Mouse (Mus musculus) cerebellum, postnatal 4 days (tissue): ENCODE results near the gene Fcgr1.
"Not testable (repeated sequence)": the region's sequence is repeated elsewhere in the genome, so short reads cannot be mapped to it uniquely, and the experiment has no call there.

ENCODE experiments used
- DNase-seq, 2 experiments: peaks; one replicate each; pipeline ENCODE4 v3.0.0; 2022; ENCODE audit warnings: low spot score in 2 of 2, mixed read lengths in 1 of 2

Fcgr1 gene

GRCm38 (mm10) chr3:96249034-96249345, 44.8 kb downstream of the Fcgr1 start:
- no peak for DNase-seq

- no peak for DNase-seq
Observed at GRCm38 (mm10) chr3:96248141-96249033, 45.4 kb downstream of the Fcgr1 start.

GRCm38 (mm10) chr3:96247356-96248140, 46.2 kb downstream of the Fcgr1 start:
- DNase-seq: no peak

- DNase-seq: not testable (repeated sequence)
Observed at GRCm38 (mm10) chr3:96246427-96246856, 47.3 kb downstream of the Fcgr1 start, which contains the start of gene Hist2h3c1. Gene Hist2h3c1 (plus strand): TSS chr3:96246685.

DNA sequence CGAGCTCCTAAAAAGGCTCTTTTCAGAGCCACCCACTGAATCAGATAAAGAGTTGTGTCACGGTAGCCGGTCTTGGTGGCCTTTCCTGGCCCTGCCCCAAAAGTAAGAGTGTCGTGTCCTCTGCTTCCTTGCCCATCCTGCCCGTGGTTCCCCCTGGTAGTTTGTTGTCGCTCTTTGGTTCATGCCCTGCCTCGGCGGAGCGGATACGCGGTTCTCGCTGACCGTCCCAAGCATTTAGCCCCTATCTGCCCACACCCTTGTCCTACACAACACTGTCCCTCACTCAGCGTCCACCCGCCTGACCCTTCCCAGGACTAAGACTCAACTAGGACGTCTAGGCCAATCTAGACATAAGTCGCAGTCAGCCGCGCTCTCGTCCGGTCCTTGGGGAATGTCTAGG, 47.8 kb downstream of the Fcgr1 start:
- not testable (repeated sequence) for DNase-seq

- peak; percentile 54 to 77 for DNase-seq
Observed at GRCm38 (mm10) chr3:96245003-96245886, 48.5 kb downstream of the Fcgr1 start, which contains the start of gene Hist2h2aa1. Gene Hist2h2aa1 (plus strand): TSS chr3:96245497.

- no peak for DNase-seq
Observed at GRCm38 (mm10) chr3:96243921-96244572, 49.7 kb downstream of the Fcgr1 start.

- no peak for DNase-seq
Observed at GRCm38 (mm10) chr3:96240799-96241197, 53.0 kb downstream of the Fcgr1 start.

GRCm38 (mm10) chr3:96239949-96240798, 53.6 kb downstream of the Fcgr1 start, which contains the start of gene Hist2h2aa2:
Gene Hist2h2aa2 (minus strand): TSS chr3:96240276.
- DNase-seq: peak; percentile 83 to 93

GRCm38 (mm10) chr3:96238954-96239793, 54.6 kb downstream of the Fcgr1 start, which contains the start of gene Hist2h3c2:
Gene Hist2h3c2 (minus strand): TSS chr3:96239127.
- DNase-seq: peak in 1 of 2 experiments; percentile 51

DNA sequence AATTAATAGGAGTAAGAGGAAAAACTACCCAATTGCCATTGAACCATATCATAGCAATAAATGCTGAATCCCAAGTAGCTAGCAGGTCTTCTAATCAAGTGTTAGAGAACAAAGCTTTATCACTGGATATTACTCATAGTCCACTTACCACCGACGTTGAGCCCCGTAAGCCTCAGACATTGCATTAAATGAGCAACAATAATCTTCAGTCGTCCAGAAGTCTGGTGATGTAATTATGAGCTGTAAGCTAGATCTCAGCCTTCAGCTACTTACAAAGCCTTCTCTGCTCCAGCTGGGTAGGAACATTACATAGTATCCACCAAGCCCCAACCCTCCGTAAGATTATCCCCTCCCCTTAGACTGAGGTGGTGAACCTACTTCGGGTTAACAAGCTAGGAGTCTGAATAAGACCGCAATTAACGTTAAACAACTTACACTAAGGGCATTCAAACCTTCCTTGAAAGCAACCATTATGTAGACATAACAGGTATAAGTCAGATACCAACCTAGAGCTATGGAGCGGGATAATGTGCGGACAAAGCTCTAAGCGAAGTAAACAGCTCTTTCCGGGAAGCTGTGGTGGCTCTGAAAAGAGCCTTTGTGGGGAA, 55.8 kb downstream of the Fcgr1 start:
- no peak for DNase-seq

DNA sequence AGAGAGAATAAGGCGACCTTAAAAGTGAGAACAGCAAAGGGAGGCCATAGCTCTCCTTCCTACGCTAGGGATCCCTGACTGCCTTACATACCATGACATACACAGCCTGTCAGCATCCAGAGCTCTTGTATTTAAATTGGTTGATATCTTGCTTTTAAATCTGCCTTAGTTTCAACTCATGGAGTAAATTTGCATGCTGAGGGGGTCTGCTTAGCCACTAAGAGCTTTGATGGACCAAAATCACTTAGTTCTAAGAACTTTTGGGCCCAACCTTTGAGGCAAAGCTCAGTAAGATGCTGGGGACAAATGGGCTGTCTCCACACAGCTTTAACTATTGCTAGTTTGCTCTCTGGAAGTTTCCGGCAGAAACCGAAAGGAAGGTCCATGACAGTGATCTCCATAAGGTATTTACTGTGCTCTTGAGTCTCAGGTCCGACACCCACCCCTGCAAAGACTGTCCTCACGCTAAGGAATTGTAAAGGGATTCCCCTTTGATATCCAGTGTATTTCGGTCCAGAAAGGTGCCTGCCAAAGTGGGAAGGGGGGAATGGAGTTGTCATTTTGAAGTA, 56.4 kb downstream of the Fcgr1 start:
- DNase-seq: no peak

DNA sequence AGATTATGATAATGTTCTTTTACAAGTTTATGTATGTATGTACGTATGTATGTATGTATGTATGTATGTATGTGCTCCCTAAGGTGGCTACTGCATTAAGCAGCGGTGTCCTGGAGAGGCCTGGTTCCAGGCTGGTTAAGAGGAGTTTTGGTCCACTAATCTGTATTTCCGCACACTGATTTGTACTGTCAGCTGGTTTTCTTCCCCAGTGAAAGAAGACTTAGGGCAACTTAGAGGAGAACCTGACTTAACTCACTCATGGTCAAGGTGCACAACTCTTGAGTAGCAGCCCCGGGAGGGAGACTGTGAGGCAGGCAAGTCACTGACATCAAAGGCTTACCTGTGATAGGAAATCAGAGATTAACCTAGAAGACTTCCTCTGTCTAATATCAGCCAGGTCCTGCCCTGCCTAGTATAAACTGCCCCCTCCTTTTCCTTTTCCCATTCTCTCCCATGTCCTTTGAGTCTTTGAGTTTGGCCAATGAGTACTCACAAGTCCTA, 56.9 kb downstream of the Fcgr1 start:
- no peak for DNase-seq

DNA sequence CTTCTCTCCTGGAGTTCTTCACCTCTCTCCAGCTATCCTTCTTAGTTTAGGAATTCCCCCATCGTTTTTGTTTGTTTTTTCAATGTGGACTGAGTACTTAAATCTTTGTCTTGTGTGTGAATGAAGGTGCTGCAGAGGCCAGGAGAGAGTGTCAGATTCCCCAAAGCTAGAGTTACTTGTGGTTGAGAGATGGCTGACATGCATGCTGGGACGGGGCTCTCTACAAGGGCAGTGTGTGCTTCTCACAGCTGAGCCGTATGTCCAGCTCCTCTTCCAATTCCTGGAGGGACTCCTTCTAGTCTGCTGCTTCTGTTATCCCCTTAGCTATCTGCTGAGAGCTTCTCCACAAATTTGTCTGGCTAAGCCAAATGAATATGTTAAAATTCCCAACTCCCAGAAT, 57.9 kb downstream of the Fcgr1 start:
- no peak for DNase-seq

DNA sequence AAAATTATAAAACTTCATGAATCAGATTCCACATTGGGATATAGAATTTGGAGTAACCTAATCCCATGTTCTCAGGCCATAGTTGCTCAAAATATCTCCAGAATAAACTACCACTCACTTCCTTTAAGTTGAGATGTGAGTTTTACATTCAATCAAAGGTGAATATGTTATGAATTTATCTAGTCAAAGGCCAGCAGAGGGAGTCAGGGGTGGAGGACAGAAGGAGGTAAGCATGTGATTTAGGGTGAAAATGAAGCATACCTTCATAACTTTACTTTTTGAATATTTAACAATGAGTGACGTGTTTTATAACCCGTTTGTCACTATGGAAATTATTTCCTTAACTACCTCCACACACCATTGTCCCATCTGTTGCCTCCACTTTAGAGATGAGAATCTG, 58.9 kb downstream of the Fcgr1 start:
- no peak for DNase-seq
